Mouse (Mus musculus) lung, adult 18-20 months (tissue): ENCODE data around the gene Plek.
A peak's percentile ranks its signal among the peaks of the same experiment; 100 is the strongest.

Experiments
- DNase-seq, 2 experiments: peaks; one replicate each; pipeline ENCODE4 v3.0.0; 2022; ENCODE audit warnings: mixed read lengths in 2 of 2

Plek gene

GRCm38 (mm10) chr11:17000353-17001334 lies 51.5 kb downstream of the Plek start:
- no peak for DNase-seq

GRCm38 (mm10) chr11:16999933-17000332 lies 52.2 kb downstream of the Plek start:
- no peak for DNase-seq

GRCm38 (mm10) chr11:16999387-16999786 lies 52.8 kb downstream of the Plek start:
- no peak for DNase-seq

GRCm38 (mm10) chr11:16997465-16997864 lies 54.7 kb downstream of the Plek start:
- DNase-seq = no peak

- DNase-seq = no peak
Observed at GRCm38 (mm10) chr11:16996818-16997217, 55.4 kb downstream of the Plek start.

GRCm38 (mm10) chr11:16992880-16993279 lies 59.3 kb downstream of the Plek start:
- no peak for DNase-seq

GRCm38 (mm10) chr11:16989885-16990284 lies 62.3 kb downstream of the Plek start:
- no peak for DNase-seq

GRCm38 (mm10) chr11:16987745-16988328 lies 64.3 kb downstream of the Plek start:
- DNase-seq = no peak

GRCm38 (mm10) chr11:16986550-16987187 lies 65.5 kb downstream of the Plek start:
- no peak for DNase-seq

GRCm38 (mm10) chr11:16978161-16978707 lies 73.9 kb downstream of the Plek start:
- no peak for DNase-seq

GRCm38 (mm10) chr11:16977611-16978010 lies 74.6 kb downstream of the Plek start:
- no peak for DNase-seq

GRCm38 (mm10) chr11:16976937-16977336 lies 75.2 kb downstream of the Plek start:
- peak; percentile 28 to 39 for DNase-seq

- DNase-seq = no peak
Observed at GRCm38 (mm10) chr11:16973086-16973485, 79.1 kb downstream of the Plek start.

- no peak for DNase-seq
Observed at GRCm38 (mm10) chr11:16972027-16972426, 80.2 kb downstream of the Plek start.

GRCm38 (mm10) chr11:16969650-16970049 lies 82.5 kb downstream of the Plek start:
- no peak for DNase-seq

GRCm38 (mm10) chr11:16967806-16968205 lies 84.4 kb downstream of the Plek start:
- no peak for DNase-seq

GRCm38 (mm10) chr11:16958520-16958919 lies 93.7 kb downstream of the Plek start:
- DNase-seq = no peak

- no peak for DNase-seq
Observed at GRCm38 (mm10) chr11:16957030-16957429, 95.2 kb downstream of the Plek start.

GRCm38 (mm10) chr11:16956115-16956862 lies 95.9 kb downstream of the Plek start:
- no peak for DNase-seq

- DNase-seq = no peak
Observed at GRCm38 (mm10) chr11:16951761-16952010, 100.5 kb downstream of the Plek start.

- DNase-seq = peak; percentile 98
Observed at GRCm38 (mm10) chr11:16950976-16951760, 101.0 kb downstream of the Plek start, which contains the start of gene Fbxo48. Gene Fbxo48 (plus strand): TSS chr11:16951375.
